Mouse (Mus musculus): Measurements from ENCODE around the gene Gfod1. TPM values are rescaled to one million over a fixed set of nuclear protein-coding genes. Genes with fewer than 3 reads are reported as not detected.

The Gfod1 gene
- polyA plus RNA-seq, 1 experiment from 2014 or later: 0.65 TPM

GRCm38 (mm10) chr13:43321492-43321891, 17.5 kb upstream of the Gfod1 start:
- Histone ChIP-seq H3K27ac (no peak overlapping the region), H3K36me3 (no peaks in the 10 kb centered on the region), H3K4me2 (no peak overlapping the region), H3K9me3 (replicated peaks) (no peaks in the 10 kb centered on the region), H3K9ac (no peak overlapping the region), H3K4me1 (no peaks in the 10 kb centered on the region), H3K4me3 (replicated peaks) (no peak overlapping the region), H3K27me3 (no peaks in the 10 kb centered on the region)
- no peak for ATAC-seq (replicated peaks; ENCODE audit: low FRiP score)
- WGBS: 76% methylated on average over 2 of the region's 2 CpGs

GRCm38 (mm10) chr13:43319396-43319795, 15.4 kb upstream of the Gfod1 start:
- WGBS: 71% methylated on average over 3 of the region's 3 CpGs
- Histone ChIP-seq H3K4me2 (no peak overlapping the region), H3K9me3 (replicated peaks) (no peaks in the 10 kb centered on the region), H3K9ac (no peak overlapping the region), H3K36me3 (no peaks in the 10 kb centered on the region), H3K27me3 (no peaks in the 10 kb centered on the region), H3K4me3 (replicated peaks) (no peak overlapping the region), H3K4me1 (no peaks in the 10 kb centered on the region), H3K27ac (no peak overlapping the region)
- no peak for ATAC-seq (replicated peaks; ENCODE audit: low FRiP score)

- Histone ChIP-seq H3K36me3 (no peaks in the 10 kb centered on the region), H3K4me2 (no peak overlapping the region), H3K9me3 (replicated peaks) (no peaks in the 10 kb centered on the region), H3K27me3 (no peaks in the 10 kb centered on the region), H3K4me3 (replicated peaks) (no peak overlapping the region), H3K27ac (no peak overlapping the region), H3K4me1 (no peaks in the 10 kb centered on the region), H3K9ac (no peak overlapping the region)
- WGBS: 68% methylated on average over 5 of the region's 5 CpGs
- no peak for ATAC-seq (replicated peaks; ENCODE audit: low FRiP score)
These were observed 13.4 kb upstream of the Gfod1 start for GRCm38 (mm10) chr13:43317411-43317810.

GRCm38 (mm10) chr13:43305181-43305924, 1.4 kb upstream of the Gfod1 start:
- Histone ChIP-seq H3K4me1 (peaks cover 33% of the 10 kb centered on the region), H3K36me3 (no peaks in the 10 kb centered on the region), H3K4me3 (replicated peaks) (no peak overlapping the region), H3K4me2 (no peak overlapping the region), H3K27ac (no peak overlapping the region), H3K9me3 (replicated peaks) (0 out of 2 replicates have a peak, but pooled peaks cover 4% of the 10 kb centered on the region), H3K9ac (no peak overlapping the region), H3K27me3 (peaks cover 45% of the 10 kb centered on the region)
- WGBS: 82% methylated on average over 15 of the region's 15 CpGs
- ATAC-seq (replicated peaks; ENCODE audit: low FRiP score): no peak

GRCm38 (mm10) chr13:43304700-43305099, 728 bp upstream of the Gfod1 start:
- Histone ChIP-seq H3K4me2 (peak overlapping the region; percentile 100), H3K4me1 (peaks cover 35% of the 10 kb centered on the region), H3K9me3 (replicated peaks) (0 out of 2 replicates have a peak, but pooled peaks cover 3% of the 10 kb centered on the region), H3K36me3 (no peaks in the 10 kb centered on the region), H3K27ac (no peak overlapping the region), H3K4me3 (replicated peaks) (peak overlapping the region; percentile 68), H3K27me3 (peaks cover 51% of the 10 kb centered on the region), H3K9ac (0 out of 2 replicates have a peak overlapping the region, but pooled peaks have one; percentile 18)
- peak; percentile 14 for ATAC-seq (replicated peaks; ENCODE audit: low FRiP score)
- 28% methylated on average over 11 of the region's 11 CpGs for WGBS

- H3K4me1 ChIP-seq: peaks cover 35% of the 10 kb centered on the region
- peak overlapping the region; percentile 87 for H3K27ac ChIP-seq
- peak overlapping the region; percentile 100 for H3K4me2 ChIP-seq
- no peaks in the 10 kb centered on the region for H3K36me3 ChIP-seq
- peak overlapping the region; percentile 66 for H3K9ac ChIP-seq
- WGBS: 0% methylated on average over 78 of the region's 78 CpGs
- peak overlapping the region; percentile 68 for H3K4me3 ChIP-seq (replicated peaks)
- peak; percentile 27 for ATAC-seq (replicated peaks; ENCODE audit: low FRiP score)
- no peaks in the 10 kb centered on the region for H3K9me3 ChIP-seq (replicated peaks)
- peaks cover 63% of the 10 kb centered on the region for H3K27me3 ChIP-seq
These were observed 609 bp downstream of the Gfod1 start for GRCm38 (mm10) chr13:43303161-43303965.

GRCm38 (mm10) chr13:43302651-43303160, 1.3 kb downstream of the Gfod1 start:
- peak overlapping the region; percentile 66 for H3K9ac ChIP-seq
- peaks cover 35% of the 10 kb centered on the region for H3K4me1 ChIP-seq
- H3K4me2 ChIP-seq: peak overlapping the region; percentile 100
- no peak overlapping the region for H3K27ac ChIP-seq
- peaks cover 63% of the 10 kb centered on the region for H3K27me3 ChIP-seq
- no peak for ATAC-seq (replicated peaks; ENCODE audit: low FRiP score)
- no peaks in the 10 kb centered on the region for H3K36me3 ChIP-seq
- H3K9me3 ChIP-seq (replicated peaks): no peaks in the 10 kb centered on the region
- H3K4me3 ChIP-seq (replicated peaks): peak overlapping the region; percentile 68
- WGBS: under 1% methylated on average over 19 of the region's 19 CpGs

GRCm38 (mm10) chr13:43302239-43302638, 1.7 kb downstream of the Gfod1 start:
- H3K4me1 ChIP-seq: peaks cover 35% of the 10 kb centered on the region
- H3K36me3 ChIP-seq: no peaks in the 10 kb centered on the region
- no peak overlapping the region for H3K27ac ChIP-seq
- 8% methylated on average over 11 of the region's 11 CpGs for WGBS
- peaks cover 68% of the 10 kb centered on the region for H3K27me3 ChIP-seq
- H3K9me3 ChIP-seq (replicated peaks): no peaks in the 10 kb centered on the region
- peak overlapping the region; percentile 100 for H3K4me2 ChIP-seq
- ATAC-seq (replicated peaks; ENCODE audit: low FRiP score): no peak
- 0 out of 2 replicates have a peak overlapping the region, but pooled peaks have one; percentile 66 for H3K9ac ChIP-seq
- peak overlapping the region; percentile 68 for H3K4me3 ChIP-seq (replicated peaks)

- Histone ChIP-seq H3K9ac (no peak overlapping the region), H3K4me1 (peaks cover 35% of the 10 kb centered on the region), H3K9me3 (replicated peaks) (no peaks in the 10 kb centered on the region), H3K4me2 (no peak overlapping the region), H3K27ac (no peak overlapping the region), H3K4me3 (replicated peaks) (no peak overlapping the region), H3K27me3 (peaks cover 67% of the 10 kb centered on the region), H3K36me3 (no peaks in the 10 kb centered on the region)
- ATAC-seq (replicated peaks; ENCODE audit: low FRiP score): no peak
- WGBS: 28% methylated on average over 9 of the region's 9 CpGs
These were observed 3.1 kb downstream of the Gfod1 start for GRCm38 (mm10) chr13:43300906-43301305.

- 31% methylated on average over 5 of the region's 5 CpGs for WGBS
- Histone ChIP-seq H3K9me3 (replicated peaks) (no peaks in the 10 kb centered on the region), H3K27ac (no peak overlapping the region), H3K27me3 (peaks cover 64% of the 10 kb centered on the region), H3K4me1 (peaks cover 35% of the 10 kb centered on the region), H3K9ac (no peak overlapping the region), H3K4me3 (replicated peaks) (no peak overlapping the region), H3K4me2 (no peak overlapping the region), H3K36me3 (no peaks in the 10 kb centered on the region)
- no peak for ATAC-seq (replicated peaks; ENCODE audit: low FRiP score)
These were observed 3.6 kb downstream of the Gfod1 start for GRCm38 (mm10) chr13:43300366-43300765.

DNA sequence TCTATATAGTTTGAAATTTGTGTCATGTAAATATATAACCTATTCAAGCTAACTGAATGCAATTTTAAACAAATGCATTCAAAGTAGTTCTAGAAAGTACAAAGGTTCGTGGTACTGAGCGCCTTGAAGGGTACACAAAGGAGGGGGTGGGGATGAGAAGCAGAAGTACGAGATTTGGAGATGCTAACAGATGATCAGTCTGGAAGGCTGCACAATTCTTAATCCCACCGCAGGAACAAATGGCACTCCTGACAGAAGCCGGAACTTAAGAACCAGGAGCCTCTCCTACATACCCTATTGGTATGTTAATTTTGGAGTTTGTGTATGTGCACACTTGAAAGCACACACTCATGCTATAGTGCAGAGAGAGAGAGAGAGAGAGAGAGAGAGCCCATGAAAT, 4.8 kb downstream of the Gfod1 start:
- Histone ChIP-seq H3K4me1 (peaks cover 27% of the 10 kb centered on the region), H3K36me3 (no peaks in the 10 kb centered on the region), H3K4me2 (no peak overlapping the region), H3K4me3 (replicated peaks) (no peak overlapping the region), H3K27me3 (peaks cover 58% of the 10 kb centered on the region), H3K27ac (no peak overlapping the region), H3K9me3 (replicated peaks) (no peaks in the 10 kb centered on the region), H3K9ac (no peak overlapping the region)
- WGBS: 67% methylated on average over 5 of the region's 5 CpGs
- no peak for ATAC-seq (replicated peaks; ENCODE audit: low FRiP score)

DNA sequence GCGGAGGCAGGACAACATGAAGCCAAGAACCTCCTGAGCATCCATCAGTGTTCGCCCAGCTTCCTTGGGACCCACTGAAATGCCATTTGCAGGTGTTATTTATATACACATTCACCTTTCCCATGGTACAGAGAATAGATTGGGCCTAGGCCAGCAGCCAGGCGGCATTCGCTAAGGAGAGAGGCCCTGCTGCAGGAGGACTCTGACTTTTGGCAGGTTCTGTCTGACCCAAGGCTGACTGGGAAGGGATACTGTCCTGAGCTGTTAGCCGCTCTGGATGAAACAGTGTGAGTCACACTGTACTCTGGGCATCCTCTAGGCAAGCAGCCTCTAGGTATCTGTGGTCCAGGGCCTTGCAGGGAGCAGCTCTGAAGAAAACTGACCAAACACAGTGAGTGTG, 6.4 kb downstream of the Gfod1 start:
- H3K9me3 ChIP-seq (replicated peaks): no peaks in the 10 kb centered on the region
- peaks cover 15% of the 10 kb centered on the region for H3K4me1 ChIP-seq
- H3K4me3 ChIP-seq (replicated peaks): no peak overlapping the region
- no peak for ATAC-seq (replicated peaks; ENCODE audit: low FRiP score)
- peaks cover 52% of the 10 kb centered on the region for H3K27me3 ChIP-seq
- H3K27ac ChIP-seq: no peak overlapping the region
- H3K9ac ChIP-seq: no peak overlapping the region
- H3K36me3 ChIP-seq: no peaks in the 10 kb centered on the region
- 93% methylated on average over 5 of the region's 5 CpGs for WGBS
- H3K4me2 ChIP-seq: no peak overlapping the region
